Mouse (Mus musculus) small intestine, adult 2 months (tissue): Measurements from ENCODE around the gene Itfg2.

Source experiments
- CTCF ChIP-seq: fragments of 200-500 bp; IDR thresholded peaks from 2 replicates; pipeline ENCODE4 v1.5.1; 2012; ENCODE audit warnings: low read depth, mild to moderate bottlenecking, control low read depth, inconsistent platforms, low read length, moderate library complexity, mixed read lengths; ENCODE audit not compliant: insufficient replicate concordance, insufficient read length; ENCODE audit errors: extremely low read depth
- POLR2A ChIP-seq: fragments of 200-500 bp; IDR thresholded peaks from 2 replicates; pipeline ENCODE4 v1.6.1; 2012; ENCODE audit warnings: low read depth, mild to moderate bottlenecking, control low read depth, inconsistent platforms, low read length, moderate library complexity

DNA sequence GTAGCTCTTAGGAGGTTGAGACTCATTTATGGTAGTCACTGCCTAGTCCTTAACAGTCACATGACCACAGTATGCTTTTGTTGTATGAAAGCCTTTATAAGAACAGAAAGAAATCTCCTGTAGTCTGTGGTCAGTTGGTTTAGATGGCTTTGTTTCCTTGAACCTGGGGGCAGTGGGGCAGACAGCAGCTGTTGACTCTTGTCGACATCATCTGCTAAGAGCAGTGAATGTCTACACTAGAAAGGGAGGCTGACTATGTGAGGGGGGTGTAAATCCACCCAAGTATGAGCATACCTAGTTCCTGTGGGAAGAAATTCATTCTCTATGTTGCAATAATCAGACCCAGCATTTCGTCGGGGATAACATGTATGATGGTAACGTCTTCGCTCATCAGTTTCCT lies 22.3 kb upstream of the Itfg2 start:
- no peak for TF ChIP-seq CTCF
- no peak for TF ChIP-seq POLR2A
